Mouse (Mus musculus) MEL (cell line): ENCODE data around the gene Sipa1l2.

Experiments
- CTCF ChIP-seq, 3 experiments: IDR thresholded peaks in 2 of 3; conservative IDR thresholded peaks in 1 of 3; 2 replicates each; pipeline ENCODE4 v1.5.1; 2011 to 2012; ENCODE audit warnings: low read length in 3 of 3, low read depth in 2 of 3, mild to moderate bottlenecking in 2 of 3, improper control_type of control experiment in 1 of 3, inconsistent platforms in 1 of 3, mixed read lengths in 1 of 3, moderate library complexity in 1 of 3; ENCODE audit not compliant: control insufficient read depth in 1 of 3, insufficient read depth in 1 of 3, poor library complexity in 1 of 3, severe bottlenecking in 1 of 3
- EP300 ChIP-seq, 2 experiments: IDR thresholded peaks; 2 replicates each; pipeline ENCODE4 v1.6.1; 2011; ENCODE audit warnings: improper control_type of control experiment in 2 of 2, low read length in 2 of 2, low read depth in 1 of 2, mild to moderate bottlenecking in 1 of 2
- GATA1 ChIP-seq: IDR thresholded peaks from 2 replicates; pipeline ENCODE4 v1.6.1; 2011; ENCODE audit warnings: low read depth, low read length, improper control_type of control experiment
- HCFC1 ChIP-seq: IDR thresholded peaks from 2 replicates; pipeline ENCODE4 v1.6.1; 2012; ENCODE audit warnings: low read depth, mild to moderate bottlenecking, inconsistent platforms, low read length, improper control_type of control experiment, moderate library complexity
- MAFK ChIP-seq: IDR thresholded peaks from 2 replicates; pipeline ENCODE4 v1.6.1; 2011; ENCODE audit warnings: low read depth, mild to moderate bottlenecking, low read length, improper control_type of control experiment, borderline replicate concordance
- MAX ChIP-seq: IDR thresholded peaks from 2 replicates; pipeline ENCODE4 v1.6.1; 2011; ENCODE audit warnings: low read length, improper control_type of control experiment
- MYB ChIP-seq: IDR thresholded peaks from 2 replicates; pipeline ENCODE4 v1.6.1; 2011; ENCODE audit warnings: mild to moderate bottlenecking, low read depth, low read length, improper control_type of control experiment
- MYC ChIP-seq: IDR thresholded peaks from 2 replicates; pipeline ENCODE4 v1.6.1; 2011; ENCODE audit warnings: low read depth, mild to moderate bottlenecking, low read length, improper control_type of control experiment, moderate library complexity
- POLR2A ChIP-seq, 2 experiments: IDR thresholded peaks; 2 replicates each; pipeline ENCODE4 v1.6.1; 2011 to 2012; ENCODE audit warnings: low read length in 2 of 2, mild to moderate bottlenecking in 2 of 2, control low read depth in 1 of 2, improper control_type of control experiment in 1 of 2, low read depth in 1 of 2, moderate library complexity in 1 of 2; ENCODE audit not compliant: control insufficient read depth in 1 of 2, insufficient read depth in 1 of 2, poor library complexity in 1 of 2
- POLR2AphosphoS2 ChIP-seq: IDR thresholded peaks from 2 replicates; pipeline ENCODE4 v1.6.1; 2011; ENCODE audit warnings: low read length, improper control_type of control experiment
- POLR2AphosphoS5 ChIP-seq: IDR thresholded peaks from 2 replicates; pipeline ENCODE4 v1.6.1; 2012; ENCODE audit warnings: low read depth, borderline replicate concordance, mild to moderate bottlenecking, inconsistent platforms, low read length, moderate library complexity, mixed read lengths
- SIN3A ChIP-seq: IDR thresholded peaks from 2 replicates; pipeline ENCODE4 v1.6.1; 2012; ENCODE audit warnings: low read length, improper control_type of control experiment, inconsistent platforms
- USF2 ChIP-seq, 2 experiments: IDR thresholded peaks; 2 replicates each; pipeline ENCODE4 v1.6.1; 2011 to 2012; ENCODE audit warnings: improper control_type of control experiment in 2 of 2, low read length in 2 of 2, borderline replicate concordance in 1 of 2, inconsistent platforms in 1 of 2, low read depth in 1 of 2, mild to moderate bottlenecking in 1 of 2; ENCODE audit not compliant: insufficient read depth in 1 of 2

- TF ChIP-seq CTCF (IDR thresholded peaks at IDR 0.05 in 2 of 3, conservative IDR thresholded peaks at IDR 0.05 in 1 of 3; ENCODE audit: control insufficient read depth in 1 of 3, insufficient read depth in 1 of 3, low read depth in 2 of 3, low read length in 3 of 3, poor library complexity in 1 of 3, severe bottlenecking in 1 of 3) (no peak), POLR2AphosphoS5 (no peak), EP300 (IDR thresholded peaks at IDR 0.05; ENCODE audit: low read depth in 1 of 2, low read length in 2 of 2) (no peak), HCFC1 (no peak), POLR2AphosphoS2 (no peak), MYB (no peak), MAFK (no peak), GATA1 (no peak), MAX (no peak), POLR2A (IDR thresholded peaks at IDR 0.05; ENCODE audit: control insufficient read depth in 1 of 2, insufficient read depth in 1 of 2, low read depth in 1 of 2, low read length in 2 of 2, poor library complexity in 1 of 2) (no peak), MYC (no peak), SIN3A (no peak), USF2 (IDR thresholded peaks at IDR 0.05; ENCODE audit: borderline replicate concordance in 1 of 2, insufficient read depth in 1 of 2, low read depth in 1 of 2, low read length in 2 of 2) (no peak)
These were observed 37.3 kb upstream of the Sipa1l2 start for GRCm38 (mm10) chr8:125606937-125607336.
